Mouse (Mus musculus): ENCODE measurements around the gene Tmem169.
"Not testable (repeated sequence)": the region's sequence is repeated elsewhere in the genome, so short reads cannot be mapped to it uniquely, and the experiment has no call there.

Gene Tmem169

GRCm38 (mm10) chr1:72283992-72284485 is at the start of gene Tmem169, which contains the start of gene Pecr:
Gene Tmem169, plus strand, starts transcription at chr1:72284369.
Gene Pecr, minus strand, starts transcription at chr1:72284314.
- peak; percentile 93 to 95 for DNase-seq

GRCm38 (mm10) chr1:72236363-72237006 is 47.7 kb upstream of the Tmem169 start:
- DNase-seq = peak; percentile 76 to 78

GRCm38 (mm10) chr1:72237007-72237775 is 47.0 kb upstream of the Tmem169 start:
- DNase-seq = no peak

DNA sequence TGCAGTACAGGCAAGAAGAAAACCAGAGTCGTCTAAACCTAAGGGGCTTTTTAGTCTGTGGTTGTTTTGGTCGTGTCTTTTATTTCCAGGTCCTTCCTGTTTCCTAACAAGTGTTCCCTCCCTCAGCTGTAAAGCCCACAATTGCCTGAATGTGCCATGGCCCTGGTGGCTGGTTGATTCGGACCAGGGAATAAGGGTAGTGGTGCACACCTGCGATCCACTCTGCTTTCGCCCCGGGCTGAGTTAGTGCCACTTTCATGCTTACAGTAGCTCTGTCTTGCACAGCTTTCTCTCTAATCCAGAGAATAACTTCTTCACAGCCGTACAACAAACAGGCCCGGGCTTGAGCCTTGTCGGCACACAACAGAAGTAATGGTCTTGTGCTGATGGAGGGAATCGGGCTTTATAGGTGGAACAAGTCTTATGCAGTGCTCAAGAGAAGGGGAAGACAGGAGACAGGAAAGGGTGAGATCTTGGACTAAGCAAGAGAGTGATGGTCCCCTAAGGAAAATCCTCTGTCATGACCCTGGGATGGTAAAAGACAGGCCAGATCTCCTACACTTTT is 46.1 kb upstream of the Tmem169 start:
- DNase-seq = no peak

DNA sequence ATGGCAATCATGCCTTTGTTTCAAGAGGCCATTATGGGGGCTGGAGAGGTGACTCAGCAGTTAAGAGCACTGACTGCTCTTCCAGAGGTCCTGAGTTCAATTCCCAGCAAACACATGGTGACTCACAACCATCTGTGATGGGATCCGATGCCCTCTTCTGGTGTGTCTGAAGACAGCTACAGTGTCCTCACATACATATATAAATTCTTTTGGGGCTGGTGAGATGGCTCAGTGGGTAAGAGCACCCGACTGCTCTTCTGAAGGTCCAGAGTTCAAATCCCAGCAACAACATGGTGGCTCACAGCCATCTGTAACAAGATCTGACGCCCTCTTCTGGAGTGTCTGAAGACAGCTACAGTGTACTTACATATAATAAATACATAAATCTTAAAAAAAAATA is 45.1 kb upstream of the Tmem169 start:
- not testable (repeated sequence) for DNase-seq

DNA sequence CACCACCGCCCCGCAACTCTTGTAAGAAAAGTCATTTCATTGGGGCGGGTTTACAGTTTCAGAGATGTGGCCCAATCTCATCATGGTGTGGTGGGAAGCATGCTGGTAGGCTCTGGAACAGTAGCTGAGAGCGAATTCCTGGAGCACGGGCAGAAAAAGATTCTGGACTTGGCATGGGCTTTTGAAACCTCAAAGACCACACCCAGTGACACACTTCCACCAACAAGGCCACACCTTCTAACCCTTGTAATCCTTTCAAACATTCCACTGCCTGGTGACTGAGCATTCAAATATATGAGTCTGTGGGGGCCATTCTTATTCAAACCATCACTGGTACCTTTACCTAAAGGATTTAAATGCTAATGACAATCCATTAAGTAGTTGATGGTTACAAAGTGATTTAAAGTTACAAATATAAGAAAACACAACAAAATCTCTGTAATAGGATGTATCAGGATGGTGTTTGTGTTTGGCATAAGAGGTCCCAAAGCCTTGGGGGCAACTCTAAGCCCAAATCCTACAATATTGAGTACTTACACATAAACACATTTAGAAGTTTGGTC is 41.5 kb upstream of the Tmem169 start:
- no peak for DNase-seq

GRCm38 (mm10) chr1:72243656-72244316 is 40.4 kb upstream of the Tmem169 start:
- DNase-seq = peak; percentile 96 to 97

DNA sequence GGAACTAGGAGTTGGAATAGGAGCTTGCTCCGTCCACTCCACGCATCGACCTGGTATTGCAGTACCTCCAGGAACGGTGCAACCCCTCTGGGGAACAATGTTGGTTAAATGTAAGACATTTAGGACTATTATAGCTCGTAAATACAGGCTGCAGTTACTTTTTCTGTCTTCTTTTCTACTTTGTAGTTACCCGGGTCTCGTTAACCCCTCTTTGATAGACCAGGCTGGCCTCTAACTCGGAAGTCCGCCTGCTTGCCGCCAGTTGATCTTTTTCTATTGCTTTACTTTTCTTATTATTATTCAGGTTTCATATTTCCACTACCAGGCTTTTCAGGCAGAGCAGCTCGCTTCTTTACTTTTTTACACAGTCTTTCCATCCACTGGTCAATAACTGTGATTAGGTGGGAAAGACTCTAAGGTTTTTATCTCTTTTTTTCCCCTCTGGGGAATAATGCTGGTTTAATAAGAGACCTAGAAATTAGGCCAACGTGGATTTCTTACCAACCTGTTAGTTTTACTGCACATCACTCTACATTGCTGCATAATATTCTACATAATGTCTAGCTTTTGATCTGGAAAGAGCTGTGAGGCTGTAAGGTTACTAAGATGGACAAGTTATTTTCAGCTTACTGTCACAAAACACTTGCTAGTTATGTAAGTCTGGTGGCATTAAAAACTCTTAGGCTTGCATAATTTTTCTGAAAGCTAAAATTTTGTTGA is 39.7 kb upstream of the Tmem169 start:
- no peak for DNase-seq

GRCm38 (mm10) chr1:72248226-72248737 is 35.9 kb upstream of the Tmem169 start:
- DNase-seq = not testable (repeated sequence)

GRCm38 (mm10) chr1:72251806-72252205 is 32.4 kb upstream of the Tmem169 start:
- DNase-seq = no peak

- peak; percentile 16 for DNase-seq
Observed at GRCm38 (mm10) chr1:72253881-72254491, 30.2 kb upstream of the Tmem169 start.

DNA sequence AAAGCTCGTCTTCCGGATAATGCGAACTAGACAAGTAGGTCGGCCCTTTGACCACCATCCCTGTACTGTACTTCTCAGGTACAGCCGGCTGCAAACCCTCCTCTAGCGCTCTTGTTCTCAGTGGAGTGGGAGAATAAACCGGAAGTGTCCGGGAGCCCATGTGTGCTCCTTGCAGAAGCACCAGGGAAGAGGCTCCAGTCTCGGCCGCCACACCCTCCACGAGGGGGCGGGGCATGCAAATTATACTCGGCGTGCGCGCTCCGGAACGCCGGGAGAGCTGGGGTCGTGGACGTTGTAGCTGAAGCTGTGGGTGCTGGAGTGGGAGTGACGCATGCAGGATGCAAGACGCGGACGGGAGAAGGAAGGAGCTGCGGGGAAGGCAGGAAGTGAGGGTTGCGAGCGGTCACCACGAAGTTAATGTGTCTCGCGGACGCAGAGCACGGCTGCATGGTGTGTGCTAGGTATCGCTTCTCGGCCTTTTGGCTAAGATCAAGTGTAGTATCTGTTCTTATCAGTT is 29.6 kb upstream of the Tmem169 start:
- peak; percentile 82 to 87 for DNase-seq

DNA sequence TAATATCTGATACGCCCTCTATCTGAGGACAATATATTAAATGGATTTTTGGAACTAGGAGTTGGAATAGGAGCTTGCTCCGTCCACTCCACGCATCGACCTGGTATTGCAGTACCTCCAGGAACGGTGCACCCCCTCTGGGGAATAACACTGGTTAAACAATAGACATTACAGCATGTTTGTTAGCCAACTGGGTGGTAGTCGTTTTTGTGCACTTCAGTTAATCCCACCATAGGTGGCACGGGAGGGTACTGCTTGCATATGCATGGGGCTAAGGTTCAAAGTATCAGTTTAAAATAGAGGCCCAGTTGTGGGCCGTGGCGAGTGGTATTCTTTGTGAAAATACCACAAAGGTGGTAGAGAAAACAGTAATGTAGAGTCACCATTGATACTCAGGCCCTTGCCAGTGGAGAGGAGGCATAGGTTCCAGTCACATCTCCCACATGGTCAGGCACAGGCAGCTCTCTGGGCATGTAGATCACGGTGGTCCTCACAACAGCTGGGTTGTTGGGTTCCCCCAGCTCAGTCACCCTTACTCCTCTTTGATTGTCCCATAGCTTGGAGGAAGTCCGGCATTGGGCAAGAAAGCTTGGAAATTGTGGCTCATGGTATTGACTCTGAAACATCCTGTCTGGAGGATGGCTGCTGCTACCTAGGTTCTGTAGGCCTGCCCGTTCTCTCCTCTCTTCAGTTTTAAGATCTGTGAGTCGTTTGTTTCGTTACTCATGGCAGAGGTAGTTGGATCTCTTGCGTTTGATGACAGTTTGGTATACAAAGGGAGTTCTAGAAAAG is 28.9 kb upstream of the Tmem169 start:
- peak; percentile 26 to 37 for DNase-seq

- DNase-seq = no peak
Observed at GRCm38 (mm10) chr1:72255854-72256175, 28.4 kb upstream of the Tmem169 start.

DNA sequence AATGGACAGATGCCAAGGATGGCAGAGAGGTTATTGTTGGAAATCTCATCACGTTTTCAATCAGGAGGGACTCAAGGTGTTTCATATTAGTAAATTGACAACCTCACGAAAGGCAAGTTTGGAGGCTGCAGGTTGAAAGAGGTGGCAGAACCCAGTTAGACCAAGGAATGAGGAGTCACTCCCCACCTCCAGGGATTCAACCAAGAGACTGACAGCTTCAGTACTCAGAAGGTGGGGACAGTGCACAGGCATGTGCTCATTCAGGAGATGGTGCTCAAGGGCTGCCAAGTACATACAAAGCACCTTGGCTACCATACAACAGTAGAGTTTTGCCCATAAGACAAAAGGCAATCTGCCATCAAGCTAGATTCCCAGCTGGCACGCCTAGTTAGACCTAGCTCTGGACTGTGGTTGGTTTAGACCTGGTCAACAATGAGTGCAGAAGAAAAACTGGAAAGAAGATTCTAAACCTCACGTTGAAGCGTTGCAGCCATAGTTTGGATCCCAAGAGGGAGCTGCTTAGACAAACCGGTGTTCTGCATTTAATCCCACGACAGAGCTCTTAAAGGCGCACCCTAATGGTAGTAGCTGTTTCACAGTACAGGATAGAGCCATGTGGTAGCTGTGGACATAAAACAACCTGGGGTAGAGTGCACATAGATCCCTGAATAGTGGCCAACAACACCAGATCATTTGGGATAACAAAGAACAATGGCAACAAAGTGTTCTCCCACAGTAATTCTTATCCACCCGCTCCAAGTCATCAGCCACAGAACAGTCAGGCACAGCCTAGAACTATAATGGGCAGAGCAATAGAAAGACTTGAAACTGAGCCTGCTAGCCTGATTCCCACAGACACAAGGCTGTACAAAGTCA is 27.6 kb upstream of the Tmem169 start:
- peak in 1 of 2 experiments; percentile 15 for DNase-seq

GRCm38 (mm10) chr1:72263099-72263498 is 21.1 kb upstream of the Tmem169 start:
- no peak for DNase-seq

- DNase-seq = no peak
Observed at GRCm38 (mm10) chr1:72278085-72278484, 6.1 kb upstream of the Tmem169 start.

GRCm38 (mm10) chr1:72282604-72283003 is 1.6 kb upstream of the Tmem169 start:
- no peak for DNase-seq

DNA sequence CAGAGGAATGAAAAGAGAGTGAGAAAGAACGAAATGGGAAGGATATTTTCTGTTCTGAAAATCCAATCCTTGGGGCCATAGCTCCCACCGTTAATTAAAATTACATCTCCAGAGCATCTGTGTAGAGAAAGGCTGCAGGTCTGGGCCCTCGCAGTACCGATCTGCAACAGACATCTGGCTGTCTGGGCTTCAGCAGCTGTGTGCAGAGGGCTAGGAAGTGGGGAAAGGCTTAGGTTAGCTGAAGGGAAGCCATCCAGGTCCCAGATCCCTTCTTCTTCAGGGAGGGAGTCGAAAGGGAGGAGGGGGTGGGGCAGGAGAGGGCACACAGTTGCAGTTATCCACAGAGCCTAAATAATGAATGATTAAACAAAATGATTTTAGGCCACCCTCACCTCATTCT is 370 bp downstream of the Tmem169 start:
- peak in 1 of 2 experiments; percentile 17 for DNase-seq
